Mouse (Mus musculus) neural tube, embryonic 13.5 days (tissue): ENCODE results near the gene 4930442H23Rik. TPM values are rescaled to one million over a fixed set of nuclear protein-coding genes. Genes with fewer than 3 reads are reported as not detected.
"Not testable (repeated sequence)": the region's sequence is repeated elsewhere in the genome, so short reads cannot be mapped to it uniquely, and the experiment has no call there.

ENCODE experiments used
- ATAC-seq: fragments of 200-750 bp; cut with Nextera tagmentation; 2 replicates; pipeline ENCODE4 v1.8.0; 2017; ENCODE audit warnings: low read depth, mild to moderate bottlenecking, moderate TSS enrichment, moderate library complexity
- H3K27ac ChIP-seq: fragments of 300-500 bp; sonication (generic); replicated peaks from 2 replicates; pipeline ENCODE4 v1.5.1; 2015; ENCODE audit warnings: moderate library complexity, mild to moderate bottlenecking, inconsistent platforms
- H3K27me3 ChIP-seq: fragments of 300-500 bp; sonication (generic); 2 replicates; pipeline ENCODE4 v1.6.1; 2015; ENCODE audit warnings: mild to moderate bottlenecking, inconsistent platforms
- H3K36me3 ChIP-seq: fragments of 300-500 bp; sonication (generic); 2 replicates; pipeline ENCODE4 v1.6.1; 2015; ENCODE audit warnings: mild to moderate bottlenecking, inconsistent platforms
- H3K4me1 ChIP-seq: fragments of 300-500 bp; sonication (generic); replicated peaks from 2 replicates; pipeline ENCODE4 v1.6.1; 2015; ENCODE audit warnings: inconsistent platforms
- H3K4me2 ChIP-seq: fragments of 300-500 bp; sonication (generic); 2 replicates; pipeline ENCODE4 v1.6.1; 2015; ENCODE audit warnings: inconsistent platforms, mild to moderate bottlenecking, moderate library complexity
- H3K4me3 ChIP-seq: fragments of 300-500 bp; sonication (generic); 2 replicates; pipeline ENCODE4 v1.5.1; 2015; ENCODE audit warnings: mild to moderate bottlenecking, inconsistent platforms
- H3K9ac ChIP-seq: fragments of 300-500 bp; sonication (generic); 2 replicates; pipeline ENCODE4 v1.6.1; 2015; ENCODE audit warnings: moderate library complexity, mild to moderate bottlenecking, inconsistent platforms
- H3K9me3 ChIP-seq: fragments of 300-500 bp; sonication (generic); 2 replicates; pipeline ENCODE4 v1.6.1; 2016; ENCODE audit warnings: inconsistent platforms
- WGBS: fragments of 180-500 bp; shearing (Covaris S2); methylation state at CpG from one replicate; pipeline ENCODE4 v1.1.7; 2015; 5-methylcytosine and 5-hydroxymethylcytosine counted together
- polyA plus RNA-seq: library from polyadenylated mRNA; unstranded; fragments of >200 nt; fragmentation: Nextera tagmentation; extraction: Ambion mirVana; gene quantifications from 2 replicates; pipeline ENCODE4 v1.2.1, GENCODE M21; 2015

4930442H23Rik gene
- polyA plus RNA-seq, 1 experiment from 2014 or later: not detected

DNA sequence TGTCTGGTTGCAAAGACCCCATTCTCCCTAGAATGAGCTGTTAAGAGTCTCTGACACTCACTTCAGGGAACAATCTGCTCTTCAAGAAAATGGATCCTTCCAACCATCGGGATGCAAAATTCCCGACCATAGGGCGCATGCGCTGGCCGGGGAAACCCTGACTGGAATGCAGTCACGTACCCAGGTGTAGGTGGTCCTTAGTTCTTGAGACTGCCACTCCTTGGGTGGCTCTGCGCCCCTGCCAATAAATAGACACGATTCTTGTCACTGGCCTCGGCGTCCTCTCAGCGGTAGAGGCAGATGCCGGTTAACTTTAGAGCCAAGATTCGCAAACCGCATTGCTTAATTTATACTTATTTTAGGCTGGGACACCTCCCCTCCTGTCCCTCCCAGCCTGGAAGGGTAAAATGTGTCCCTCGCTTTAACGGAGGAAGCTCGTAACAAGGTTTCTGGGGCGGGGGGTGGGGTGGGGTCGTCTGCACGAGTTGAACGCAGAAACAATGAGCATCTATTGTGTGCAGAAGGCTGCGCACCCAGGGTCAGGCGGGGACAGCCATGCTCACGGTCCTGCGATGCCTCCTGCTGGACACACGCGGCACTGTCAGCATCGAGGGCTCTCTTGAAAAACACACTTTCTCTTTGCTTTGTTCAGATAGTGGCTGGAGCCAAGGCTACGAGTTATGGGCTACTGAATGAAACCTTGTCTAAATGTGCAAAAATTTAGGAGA lies 8.9 kb downstream of the 4930442H23Rik start:
- H3K27me3 ChIP-seq: no peaks in the 10 kb centered on the region
- peak; percentile 68 for ATAC-seq
- no peaks in the 10 kb centered on the region for H3K9me3 ChIP-seq
- peaks cover 61% of the 10 kb centered on the region for H3K4me1 ChIP-seq
- H3K9ac ChIP-seq: peak overlapping the region; percentile 75
- H3K27ac ChIP-seq: peak overlapping the region; percentile 97
- H3K36me3 ChIP-seq: peaks cover 26% of the 10 kb centered on the region
- H3K4me2 ChIP-seq: peak overlapping the region; percentile 71
- 2% methylated on average over 29 of the region's 29 CpGs for WGBS
- H3K4me3 ChIP-seq: peak overlapping the region; percentile 37

DNA sequence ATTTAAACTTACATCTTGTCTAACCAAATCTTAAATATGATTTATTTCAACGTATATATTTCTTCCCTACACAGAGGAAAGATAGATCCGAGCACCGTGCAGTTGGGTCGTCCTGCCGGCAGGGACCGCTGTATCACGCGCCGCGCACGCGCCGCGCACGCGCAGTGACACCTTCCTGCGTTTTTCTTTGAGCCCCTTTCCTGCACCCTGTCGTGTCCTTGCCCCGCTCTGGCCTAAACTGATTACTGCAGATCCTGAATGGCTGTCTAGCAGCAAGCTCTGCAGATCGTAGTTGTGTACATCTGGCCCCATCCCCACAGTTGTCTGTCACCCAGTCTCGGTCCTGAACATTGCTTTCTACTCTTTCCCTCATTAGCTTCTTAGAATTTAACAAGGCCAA lies 10.5 kb downstream of the 4930442H23Rik start:
- ATAC-seq: no peak
- Histone ChIP-seq H3K4me2 (peak overlapping the region; percentile 49), H3K27me3 (no peaks in the 10 kb centered on the region), H3K9me3 (no peaks in the 10 kb centered on the region), H3K4me3 (0 out of 2 replicates have a peak overlapping the region, but pooled peaks have one; percentile 14), H3K4me1 (peaks cover 51% of the 10 kb centered on the region), H3K36me3 (peaks cover 10% of the 10 kb centered on the region), H3K27ac (peak overlapping the region; percentile 97), H3K9ac (peak overlapping the region; percentile 61)
- 3% methylated on average over 21 of the region's 21 CpGs for WGBS

DNA sequence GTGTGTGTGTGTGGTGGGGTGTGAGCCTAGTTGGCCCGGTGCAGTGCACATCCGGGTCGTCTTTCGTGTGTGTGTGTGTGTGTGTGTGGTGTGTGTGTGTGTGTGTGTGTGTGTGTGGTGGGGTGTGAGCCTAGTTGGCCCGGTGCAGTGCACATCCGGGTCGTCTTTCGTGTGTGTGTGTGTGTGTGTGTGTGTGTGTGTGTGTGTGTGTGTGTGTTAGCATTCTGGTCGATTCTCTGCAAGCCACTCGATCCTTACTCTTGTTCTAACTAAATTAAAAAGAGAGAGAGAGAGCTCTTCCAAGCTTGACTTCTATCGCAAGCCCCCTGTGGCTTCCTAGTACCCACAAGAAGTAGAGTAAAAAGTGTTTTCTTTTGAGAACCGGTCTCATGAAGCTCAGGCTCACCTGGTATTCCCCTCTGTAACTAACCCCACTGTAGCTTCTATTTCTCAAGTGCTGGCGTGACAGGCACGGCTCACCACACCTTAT lies 14.2 kb downstream of the 4930442H23Rik start:
- not testable (repeated sequence) for ATAC-seq, H3K36me3 ChIP-seq, H3K27me3 ChIP-seq, H3K4me3 ChIP-seq, H3K9me3 ChIP-seq
- 0 out of 2 replicates have a peak overlapping the region, but pooled peaks have one; percentile 34 for H3K9ac ChIP-seq
- 45% methylated on average over 6 of the region's 14 CpGs for WGBS
- H3K4me1 ChIP-seq: peaks cover 50% of the 10 kb centered on the region
- peak overlapping the region; percentile 64; the same call in 1 of the 2 replicates for H3K27ac ChIP-seq
- peak overlapping the region; percentile 68; the same call in 1 of the 2 replicates for H3K4me2 ChIP-seq

DNA sequence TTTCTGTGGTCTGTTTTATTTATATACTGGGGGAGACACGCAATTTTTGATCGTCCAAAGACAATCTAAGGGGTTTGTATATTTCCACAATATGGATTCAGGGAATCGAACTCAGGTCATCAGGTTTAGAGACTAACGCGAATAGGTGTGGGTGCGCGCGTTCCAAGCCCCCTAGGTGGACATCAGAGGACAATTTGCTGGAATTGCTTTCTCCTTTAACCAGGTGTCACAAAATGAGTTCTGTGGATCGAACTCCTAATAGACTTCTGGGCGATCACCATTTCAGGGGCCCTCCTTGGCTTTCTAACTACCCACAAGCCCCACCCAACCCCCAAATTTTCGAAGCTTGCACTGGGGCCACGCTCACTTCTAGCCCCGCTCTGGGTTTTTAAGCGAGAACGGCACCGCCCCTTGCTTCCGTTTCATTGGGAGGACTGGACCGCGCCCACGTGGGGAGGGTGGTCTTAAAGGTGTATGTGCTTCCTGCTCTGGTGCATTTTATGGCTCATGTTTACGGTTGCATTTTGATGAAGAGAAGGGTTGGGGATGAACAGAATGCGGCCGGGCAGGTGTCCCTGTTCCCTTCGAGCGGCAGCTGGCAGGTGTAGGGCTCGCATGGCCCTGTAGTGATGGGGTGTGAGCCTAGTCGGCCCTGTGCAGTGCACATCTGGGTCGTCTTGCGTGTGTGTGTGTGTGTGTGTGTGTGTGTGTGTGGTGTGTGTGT lies 15.0 kb downstream of the 4930442H23Rik start:
- Histone ChIP-seq H3K27ac (peak overlapping the region; percentile 83), H3K9ac (peak overlapping the region; percentile 73), H3K4me2 (peak overlapping the region; percentile 68), H3K4me3 (peak overlapping the region; percentile 94), H3K36me3 (peaks cover 11% of the 10 kb centered on the region), H3K9me3 (no peaks in the 10 kb centered on the region), H3K27me3 (no peaks in the 10 kb centered on the region), H3K4me1 (peaks cover 44% of the 10 kb centered on the region)
- ATAC-seq: peak; percentile 33
- WGBS: 3% methylated on average over 29 of the region's 29 CpGs

DNA sequence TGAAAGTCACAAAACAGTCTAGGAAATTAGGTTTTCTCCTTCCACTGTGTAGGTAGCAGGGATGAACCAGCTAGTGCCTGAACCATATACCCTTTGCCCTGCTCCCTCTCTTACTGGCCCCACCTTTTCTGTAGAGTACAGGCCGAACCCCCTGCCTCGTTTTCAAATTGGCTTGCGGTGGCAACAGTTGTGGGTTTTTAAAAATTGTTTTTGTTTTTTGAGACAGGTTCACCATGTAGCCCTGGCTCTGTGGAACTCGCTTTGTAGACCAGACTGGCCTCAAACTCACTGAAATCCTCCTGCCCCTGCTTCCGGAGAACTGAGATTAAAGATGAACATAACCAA lies 15.6 kb downstream of the 4930442H23Rik start:
- Histone ChIP-seq H3K36me3 (peaks cover 18% of the 10 kb centered on the region), H3K9ac (peak overlapping the region; percentile 73), H3K27me3 (no peaks in the 10 kb centered on the region), H3K27ac (peak overlapping the region; percentile 83), H3K4me3 (peak overlapping the region; percentile 94), H3K4me1 (peaks cover 38% of the 10 kb centered on the region), H3K9me3 (no peaks in the 10 kb centered on the region), H3K4me2 (peak overlapping the region; percentile 68)
- WGBS: 11% methylated on average over 5 of the region's 5 CpGs
- ATAC-seq: peak; percentile 66

DNA sequence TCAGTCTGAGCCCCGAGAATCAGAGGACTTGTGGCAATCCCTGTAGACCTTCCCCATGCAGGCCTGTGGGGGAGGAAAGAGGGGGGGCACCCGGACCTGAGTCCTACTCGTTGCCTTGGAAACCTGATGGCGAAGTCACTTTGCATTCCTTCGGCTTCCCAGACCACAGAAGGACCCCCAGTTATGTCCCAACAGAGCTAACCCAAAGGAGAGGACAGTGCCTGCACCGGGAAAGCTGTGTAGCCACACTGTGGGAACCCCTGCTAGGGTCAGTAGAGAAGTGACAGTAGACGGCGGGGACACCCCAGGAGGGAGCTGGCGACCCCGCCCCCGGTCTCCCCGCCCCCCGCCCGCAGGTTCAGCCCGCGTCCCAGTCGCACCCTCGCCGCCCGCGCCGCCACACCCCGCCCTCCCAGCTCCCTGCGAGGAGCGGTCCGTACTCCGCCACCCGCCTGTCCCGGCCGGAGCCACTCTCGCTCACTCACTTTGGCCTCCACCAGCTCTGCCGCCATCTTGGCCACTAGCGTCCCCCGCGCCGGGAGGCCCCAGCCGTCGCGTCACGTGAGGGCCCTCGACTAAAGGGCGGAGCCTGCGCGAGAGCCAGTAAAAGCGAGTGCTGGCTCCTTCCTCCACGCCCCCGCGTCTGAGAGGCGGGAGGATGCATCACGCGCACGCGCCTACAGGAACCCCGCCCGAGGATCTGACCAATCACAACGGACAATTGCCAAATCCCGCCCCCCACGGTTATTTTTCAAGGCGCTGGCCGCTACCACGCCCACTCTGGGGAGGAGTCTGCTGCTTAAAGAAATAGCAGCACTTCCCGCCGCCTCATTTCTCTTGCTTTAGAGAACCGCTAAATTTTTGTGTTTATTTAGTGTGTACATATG lies 16.2 kb downstream of the 4930442H23Rik start, which contains the start of gene Pias4:
Gene Pias4 (minus strand): TSS at position 724 of the 887 bp plus-strand sequence.
- Histone ChIP-seq H3K36me3 (peaks cover 23% of the 10 kb centered on the region), H3K9me3 (no peaks in the 10 kb centered on the region), H3K27me3 (no peaks in the 10 kb centered on the region), H3K27ac (peak within 1 kb of the TSS; percentile 83), H3K4me2 (peak within 1 kb of the TSS; percentile 95), H3K4me1 (peaks cover 37% of the 10 kb centered on the region), H3K4me3 (peak within 1 kb of the TSS; percentile 94), H3K9ac (peak within 1 kb of the TSS; percentile 90)
- WGBS: under 1% methylated on average over 51 of the region's 64 CpGs
- peak; percentile 89 for ATAC-seq

DNA sequence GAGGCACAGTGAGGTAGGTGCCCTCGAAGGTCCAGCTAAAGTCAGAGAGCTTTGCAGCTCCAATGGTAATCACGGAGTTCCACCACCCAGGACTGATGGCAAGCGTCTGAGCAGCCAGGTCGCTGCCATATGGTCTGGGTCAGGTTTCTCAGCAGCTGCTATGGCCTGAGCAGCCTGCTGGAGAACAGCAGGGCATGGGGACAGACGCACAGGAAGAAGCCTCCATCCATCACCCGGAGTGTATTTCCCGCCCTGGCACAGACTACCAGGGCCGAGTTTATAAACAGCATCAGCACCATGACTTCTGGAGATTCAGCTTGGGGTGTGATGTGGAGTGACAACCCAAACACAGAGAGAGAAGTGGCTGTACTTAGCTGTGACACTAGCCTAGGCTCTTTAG lies 18.5 kb downstream of the 4930442H23Rik start:
- no peak overlapping the region for H3K4me2 ChIP-seq
- WGBS: 79% methylated on average over 8 of the region's 8 CpGs
- H3K36me3 ChIP-seq: peaks cover 46% of the 10 kb centered on the region
- no peaks in the 10 kb centered on the region for H3K27me3 ChIP-seq
- no peaks in the 10 kb centered on the region for H3K9me3 ChIP-seq
- no peak overlapping the region for H3K27ac ChIP-seq
- H3K9ac ChIP-seq: no peak overlapping the region
- no peak for ATAC-seq
- H3K4me3 ChIP-seq: no peak overlapping the region
- peaks cover 56% of the 10 kb centered on the region for H3K4me1 ChIP-seq

DNA sequence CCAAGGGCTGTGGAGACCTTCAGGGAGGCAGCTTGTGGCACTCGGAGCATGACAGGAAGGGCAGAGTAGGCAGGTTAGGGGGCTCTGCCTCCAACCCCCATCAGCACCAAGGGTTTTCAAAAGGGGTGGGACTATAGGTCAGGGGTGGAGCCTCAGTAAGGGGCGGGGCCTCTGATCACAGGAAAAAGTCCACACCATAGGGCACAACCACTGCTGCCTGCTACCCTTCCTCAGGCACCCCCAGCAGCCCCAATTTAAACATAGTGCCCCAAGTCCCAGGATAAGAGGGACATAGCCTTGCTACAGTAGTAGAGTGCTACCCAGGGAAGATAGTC lies 21.4 kb downstream of the 4930442H23Rik start:
- peaks cover 72% of the 10 kb centered on the region for H3K36me3 ChIP-seq
- H3K4me3 ChIP-seq: no peak overlapping the region
- no peaks in the 10 kb centered on the region for H3K27me3 ChIP-seq
- 57% methylated on average over 2 of the region's 2 CpGs for WGBS
- peak overlapping the region; percentile 32 for H3K9ac ChIP-seq
- ATAC-seq: 0 out of 2 replicates have a peak, but pooled peaks have one; percentile 1
- no peaks in the 10 kb centered on the region for H3K9me3 ChIP-seq
- H3K4me2 ChIP-seq: peak overlapping the region; percentile 1; the same call in 1 of the 2 replicates
- peaks cover 47% of the 10 kb centered on the region for H3K4me1 ChIP-seq
- H3K27ac ChIP-seq: peak overlapping the region; percentile 77

DNA sequence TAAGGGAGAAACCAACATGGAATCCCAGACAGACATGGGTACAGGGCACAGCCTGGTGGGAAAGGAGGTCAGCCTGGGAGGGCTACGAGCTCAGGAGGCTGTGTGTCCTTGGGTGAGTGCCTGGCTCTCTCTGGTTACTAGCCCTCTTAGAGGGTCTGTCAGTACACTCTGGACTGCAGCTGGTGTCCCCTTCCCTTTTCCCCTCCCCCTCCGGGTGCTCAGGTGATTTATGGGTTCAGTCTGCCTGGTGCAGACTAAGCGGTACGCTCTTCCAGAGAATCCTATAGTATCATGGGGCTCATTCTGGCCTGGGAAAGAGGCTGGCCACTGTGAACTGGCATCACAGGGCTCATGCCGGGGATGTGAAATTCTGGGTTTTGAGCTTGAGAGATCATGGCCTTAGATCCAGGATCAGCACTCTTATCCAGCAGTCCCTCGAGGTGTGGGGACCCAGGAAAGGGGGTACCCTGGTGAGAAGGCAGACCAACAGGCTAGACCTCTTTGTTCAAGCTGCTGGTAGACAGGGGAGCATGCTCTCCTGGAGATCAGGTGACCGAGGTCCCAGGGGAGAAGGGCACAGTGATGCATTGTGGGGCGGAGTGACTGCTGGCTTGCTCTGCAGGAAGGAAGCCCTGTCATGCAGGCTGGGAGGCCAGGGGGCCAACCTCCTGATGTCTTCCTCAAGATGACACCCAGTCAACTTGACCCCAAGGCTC lies 21.9 kb downstream of the 4930442H23Rik start:
- Histone ChIP-seq H3K36me3 (peaks cover 77% of the 10 kb centered on the region), H3K4me2 (peak overlapping the region; percentile 1; the same call in 1 of the 2 replicates), H3K27me3 (no peaks in the 10 kb centered on the region), H3K9ac (peak overlapping the region; percentile 32), H3K27ac (peak overlapping the region; percentile 77), H3K4me3 (no peak overlapping the region), H3K9me3 (no peaks in the 10 kb centered on the region), H3K4me1 (peaks cover 43% of the 10 kb centered on the region)
- 42% methylated on average over 8 of the region's 8 CpGs for WGBS
- peak; percentile 49 for ATAC-seq

DNA sequence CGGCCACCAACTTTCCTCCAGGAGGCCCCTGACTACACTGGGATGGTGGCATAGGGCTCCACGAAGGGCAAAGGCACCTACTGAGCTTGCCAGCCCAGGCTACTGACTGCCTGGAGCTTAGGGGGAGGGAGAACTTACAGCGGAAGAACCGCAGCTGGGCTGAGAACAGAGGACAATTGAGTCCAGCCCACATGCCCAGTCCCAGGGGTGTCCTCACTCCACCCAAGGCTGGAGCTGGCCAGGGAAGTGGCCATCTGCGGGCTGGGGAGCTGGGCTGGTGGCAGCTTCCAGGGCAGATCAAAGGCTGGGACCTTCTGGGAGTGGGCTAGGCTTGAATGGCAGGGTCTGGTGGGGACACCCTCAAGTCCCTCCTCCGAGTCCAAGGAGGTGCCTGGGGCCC lies 28.9 kb downstream of the 4930442H23Rik start:
- H3K4me3 ChIP-seq: no peak overlapping the region
- H3K36me3 ChIP-seq: peaks cover 81% of the 10 kb centered on the region
- H3K27ac ChIP-seq: no peak overlapping the region
- H3K9ac ChIP-seq: no peak overlapping the region
- H3K4me1 ChIP-seq: 0 out of 2 replicates have a peak, but pooled peaks cover 7% of the 10 kb centered on the region
- no peaks in the 10 kb centered on the region for H3K9me3 ChIP-seq
- ATAC-seq: no peak
- no peaks in the 10 kb centered on the region for H3K27me3 ChIP-seq
- no peak overlapping the region for H3K4me2 ChIP-seq
- WGBS: 74% methylated on average over 6 of the region's 6 CpGs

DNA sequence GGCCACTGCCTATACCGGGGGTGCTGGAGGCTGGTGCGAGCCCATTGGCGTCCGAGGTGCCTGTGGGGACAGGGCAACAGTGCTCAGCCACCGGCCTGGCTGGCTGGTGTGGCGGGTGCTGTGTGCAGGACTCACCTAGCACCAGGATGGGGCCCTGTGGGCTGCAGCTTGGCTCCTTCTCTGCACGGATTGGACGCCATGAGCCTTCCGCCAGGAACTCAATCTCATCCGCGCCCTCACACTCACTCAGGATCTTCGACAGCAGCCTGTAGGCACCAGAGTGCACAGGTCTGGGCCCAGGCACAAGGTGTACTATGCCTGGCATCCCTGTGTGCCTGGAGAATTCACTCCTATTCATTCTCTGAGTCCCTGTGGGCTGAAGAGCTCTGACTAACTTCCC lies 29.3 kb downstream of the 4930442H23Rik start:
- H3K4me1 ChIP-seq: 0 out of 2 replicates have a peak, but pooled peaks cover 7% of the 10 kb centered on the region
- peaks cover 83% of the 10 kb centered on the region for H3K36me3 ChIP-seq
- ATAC-seq: no peak
- H3K27ac ChIP-seq: no peak overlapping the region
- H3K9ac ChIP-seq: no peak overlapping the region
- H3K4me3 ChIP-seq: no peak overlapping the region
- H3K4me2 ChIP-seq: no peak overlapping the region
- WGBS: 93% methylated on average over 12 of the region's 12 CpGs
- H3K27me3 ChIP-seq: no peaks in the 10 kb centered on the region
- no peaks in the 10 kb centered on the region for H3K9me3 ChIP-seq
